Mouse (Mus musculus) embryonic facial prominence, embryonic 12.5 days (tissue): ENCODE measurements around the gene Atf7ip2. TPM values are rescaled to one million over a fixed set of nuclear protein-coding genes. Genes with fewer than 3 reads are reported as not detected.
"Not testable (repeated sequence)": the region's sequence is repeated elsewhere in the genome, so short reads cannot be mapped to it uniquely, and the experiment has no call there.

Experiments used
- ATAC-seq: fragments of 200-750 bp; cut with Nextera tagmentation; 2 replicates; pipeline ENCODE4 v1.8.0; 2017; ENCODE audit not compliant: insufficient number of reproducible peaks, insufficient read depth, low FRiP score, low TSS enrichment
- H3K27ac ChIP-seq: fragments of 300-500 bp; sonication (generic); 2 replicates; pipeline ENCODE4 v1.5.1; 2016; ENCODE audit warnings: mild to moderate bottlenecking
- H3K27me3 ChIP-seq: fragments of 300-500 bp; sonication (generic); 2 replicates; pipeline ENCODE4 v1.6.1; 2016; ENCODE audit warnings: mild to moderate bottlenecking, moderate library complexity
- H3K36me3 ChIP-seq: fragments of 300-500 bp; sonication (generic); 2 replicates; pipeline ENCODE4 v1.6.1; 2016; ENCODE audit warnings: mild to moderate bottlenecking
- H3K4me1 ChIP-seq: fragments of 300-500 bp; sonication (generic); 2 replicates; pipeline ENCODE4 v1.6.1; 2016
- H3K4me2 ChIP-seq: fragments of 300-500 bp; sonication (generic); replicated peaks from 2 replicates; pipeline ENCODE4 v1.6.1; 2016; ENCODE audit warnings: mild to moderate bottlenecking, moderate library complexity
- H3K4me3 ChIP-seq: fragments of 300-500 bp; sonication (generic); 2 replicates; pipeline ENCODE4 v1.5.1; 2016; ENCODE audit warnings: mild to moderate bottlenecking
- H3K9ac ChIP-seq: fragments of 300-500 bp; sonication (generic); 2 replicates; pipeline ENCODE4 v1.6.1; 2016; ENCODE audit warnings: mild to moderate bottlenecking, moderate library complexity
- H3K9me3 ChIP-seq: fragments of 300-500 bp; sonication (generic); 2 replicates; pipeline ENCODE4 v1.6.1; 2016; ENCODE audit warnings: mild to moderate bottlenecking, moderate library complexity
- WGBS: fragments of 180-500 bp; shearing (Covaris S2); methylation state at CpG from one replicate; pipeline ENCODE4 v1.1.7; 2016; 5-methylcytosine and 5-hydroxymethylcytosine counted together
- polyA plus RNA-seq: library from polyadenylated mRNA; unstranded; fragments of >200 nt; fragmentation: Nextera tagmentation; extraction: Ambion mirVana; gene quantifications from 2 replicates; pipeline ENCODE4 v1.2.1, GENCODE M21; 2016

Atf7ip2 gene
- polyA plus RNA-seq, 1 experiment from 2014 or later = 1.7 TPM

DNA sequence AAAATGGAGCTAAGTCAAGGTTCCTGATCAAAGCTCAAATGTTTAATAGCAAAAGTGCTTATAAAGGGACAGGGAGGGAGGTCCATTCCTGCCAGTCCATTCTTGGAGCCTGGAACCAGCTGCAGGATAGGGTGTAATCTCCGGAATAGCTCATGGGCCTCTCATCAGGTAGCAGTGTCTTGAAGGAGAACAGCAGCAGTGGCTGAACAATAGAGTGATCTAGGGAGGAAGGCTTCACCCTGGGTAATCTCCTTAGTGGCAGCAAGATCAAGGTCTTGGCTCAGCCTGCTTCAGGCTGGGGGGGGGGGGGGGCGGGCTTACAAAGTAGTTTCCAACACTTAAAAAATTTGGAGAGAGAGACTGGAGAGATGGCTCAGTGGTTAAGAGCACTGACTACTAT, 34.8 kb downstream of the Atf7ip2 start:
- Histone ChIP-seq H3K9ac (no peak overlapping the region), H3K9me3 (no peaks in the 10 kb centered on the region), H3K4me3 (no peak overlapping the region), H3K27me3 (no peaks in the 10 kb centered on the region), H3K4me2 (no peak overlapping the region), H3K36me3 (no peaks in the 10 kb centered on the region), H3K27ac (no peak overlapping the region), H3K4me1 (no peaks in the 10 kb centered on the region)
- WGBS = 18% methylated on average over 2 of the region's 2 CpGs
- ATAC-seq = no peak

DNA sequence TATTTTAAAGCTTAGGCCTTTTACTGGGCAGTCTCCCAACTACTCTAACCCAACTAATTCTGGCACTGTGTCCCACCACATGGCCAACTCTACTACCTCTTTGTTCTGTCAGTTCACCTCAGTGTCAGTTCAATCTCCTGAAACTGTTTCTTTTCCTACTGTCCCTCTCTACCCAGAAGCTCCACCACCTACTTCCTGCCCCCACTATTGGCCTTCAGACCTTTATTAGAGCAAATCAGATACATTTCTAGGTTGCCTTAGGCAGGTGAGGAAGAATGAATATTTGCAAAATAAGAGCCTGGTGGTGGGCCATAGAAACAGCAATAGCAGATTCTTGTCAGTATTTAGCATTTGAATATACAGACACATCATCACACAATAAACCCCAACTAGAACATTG, 44.1 kb downstream of the Atf7ip2 start:
- no peak overlapping the region for H3K4me2 ChIP-seq
- ATAC-seq = no peak
- no peak overlapping the region for H3K27ac ChIP-seq
- no peaks in the 10 kb centered on the region for H3K9me3 ChIP-seq
- no peak overlapping the region for H3K9ac ChIP-seq
- H3K4me1 ChIP-seq = no peaks in the 10 kb centered on the region
- no peaks in the 10 kb centered on the region for H3K27me3 ChIP-seq
- no peaks in the 10 kb centered on the region for H3K36me3 ChIP-seq
- H3K4me3 ChIP-seq = no peak overlapping the region

DNA sequence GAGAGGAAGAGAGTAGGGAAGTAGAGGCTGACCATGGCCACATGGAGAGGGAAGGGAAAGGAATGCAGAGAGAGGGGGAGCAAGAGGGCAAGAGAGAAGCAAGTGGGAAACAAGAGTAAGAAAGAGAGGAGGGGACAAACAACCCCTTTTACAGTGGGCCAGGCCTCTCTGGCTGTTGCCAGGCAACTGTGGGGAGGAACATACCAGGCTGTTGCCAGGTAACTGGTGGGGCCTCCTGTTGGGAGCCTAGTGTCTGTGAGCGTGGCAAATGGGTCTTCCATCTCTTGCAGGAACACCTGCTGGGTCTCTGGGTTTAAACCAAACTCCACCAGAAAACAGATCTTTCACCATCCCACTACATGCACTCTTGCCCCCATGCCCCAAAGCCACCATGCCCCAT, 61.5 kb downstream of the Atf7ip2 start:
- 33% methylated on average over 1 of the region's 1 CpGs for WGBS
- H3K4me1 ChIP-seq = no peaks in the 10 kb centered on the region
- ATAC-seq = no peak
- H3K4me3 ChIP-seq = no peak overlapping the region
- no peak overlapping the region for H3K4me2 ChIP-seq
- H3K27me3 ChIP-seq = no peaks in the 10 kb centered on the region
- no peaks in the 10 kb centered on the region for H3K36me3 ChIP-seq
- no peak overlapping the region for H3K27ac ChIP-seq
- 0 out of 2 replicates have a peak, but pooled peaks cover 2% of the 10 kb centered on the region for H3K9me3 ChIP-seq
- no peak overlapping the region for H3K9ac ChIP-seq

DNA sequence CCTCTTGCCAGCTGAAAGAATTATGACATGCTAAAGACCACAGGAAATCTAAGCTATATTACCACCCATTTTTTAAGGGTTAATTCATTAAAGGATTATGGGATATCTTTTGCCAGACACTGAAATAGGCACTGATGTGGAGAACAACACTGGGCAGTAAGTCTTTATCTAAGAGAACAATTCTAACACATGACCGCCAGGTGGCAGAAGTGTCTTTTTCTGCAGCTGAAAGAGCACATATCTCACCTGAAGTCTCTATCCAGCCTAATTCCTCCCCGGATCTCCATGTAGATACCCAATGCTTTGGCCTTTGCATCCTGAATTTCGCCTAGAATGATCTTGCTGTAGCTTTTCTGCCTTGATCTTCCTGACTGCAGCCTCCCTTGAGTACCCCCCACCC, 79.7 kb downstream of the Atf7ip2 start:
- no peaks in the 10 kb centered on the region for H3K27me3 ChIP-seq
- 35% methylated on average over 3 of the region's 3 CpGs for WGBS
- no peaks in the 10 kb centered on the region for H3K36me3 ChIP-seq
- ATAC-seq = no peak
- H3K9ac ChIP-seq = no peak overlapping the region
- no peak overlapping the region for H3K27ac ChIP-seq
- H3K9me3 ChIP-seq = 0 out of 2 replicates have a peak, but pooled peaks cover 3% of the 10 kb centered on the region
- H3K4me2 ChIP-seq = no peak overlapping the region
- H3K4me1 ChIP-seq = no peaks in the 10 kb centered on the region
- no peak overlapping the region for H3K4me3 ChIP-seq

DNA sequence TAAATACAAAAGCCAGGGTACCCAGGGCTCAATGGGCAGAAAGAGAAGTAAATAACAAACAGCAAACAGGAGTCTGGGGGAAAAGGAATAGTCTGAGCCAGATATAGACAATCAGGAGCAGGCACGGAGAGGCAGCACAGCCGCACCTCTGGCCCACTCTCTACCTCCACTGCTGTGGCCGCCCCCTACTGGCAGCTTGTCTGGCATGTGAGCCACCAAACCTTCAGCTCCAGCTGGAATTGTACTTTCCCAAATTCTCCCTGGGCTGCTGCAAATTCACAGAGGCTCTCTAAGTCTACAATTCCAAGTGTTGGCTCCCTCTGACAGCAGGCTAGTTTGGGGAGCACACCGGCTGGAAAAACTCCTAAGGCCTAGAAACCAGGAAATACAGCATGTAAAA, 82.0 kb downstream of the Atf7ip2 start:
- Histone ChIP-seq H3K4me2 (no peak overlapping the region), H3K4me3 (no peak overlapping the region), H3K27ac (no peak overlapping the region), H3K27me3 (no peaks in the 10 kb centered on the region), H3K9me3 (0 out of 2 replicates have a peak, but pooled peaks cover 3% of the 10 kb centered on the region), H3K4me1 (no peaks in the 10 kb centered on the region), H3K36me3 (no peaks in the 10 kb centered on the region), H3K9ac (no peak overlapping the region)
- ATAC-seq = no peak
- 80% methylated on average over 4 of the region's 4 CpGs for WGBS

DNA sequence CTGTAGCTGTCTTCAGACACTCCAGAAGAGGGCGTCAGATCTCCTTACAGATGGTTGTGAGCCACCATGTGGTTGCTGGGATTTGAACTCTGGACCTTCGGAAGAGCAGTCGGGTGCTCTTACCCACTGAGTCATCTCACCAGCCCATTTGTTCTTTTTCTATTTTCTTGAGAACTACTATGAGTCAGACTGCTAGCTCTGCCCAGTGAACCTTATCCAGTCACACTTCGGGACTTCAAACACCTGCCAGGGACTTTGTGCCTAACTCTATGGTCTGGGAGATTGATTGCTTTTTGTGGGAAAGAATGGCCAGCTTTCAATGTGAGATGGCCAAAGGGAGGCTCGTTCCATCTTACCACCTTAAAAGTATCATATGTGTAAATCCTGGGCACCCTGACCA, 84.3 kb downstream of the Atf7ip2 start:
- not testable (repeated sequence) for H3K4me1 ChIP-seq, H3K9me3 ChIP-seq, H3K27ac ChIP-seq, H3K27me3 ChIP-seq, H3K4me3 ChIP-seq, H3K9ac ChIP-seq, H3K36me3 ChIP-seq, ATAC-seq, H3K4me2 ChIP-seq
- 79% methylated on average over 5 of the region's 5 CpGs for WGBS

DNA sequence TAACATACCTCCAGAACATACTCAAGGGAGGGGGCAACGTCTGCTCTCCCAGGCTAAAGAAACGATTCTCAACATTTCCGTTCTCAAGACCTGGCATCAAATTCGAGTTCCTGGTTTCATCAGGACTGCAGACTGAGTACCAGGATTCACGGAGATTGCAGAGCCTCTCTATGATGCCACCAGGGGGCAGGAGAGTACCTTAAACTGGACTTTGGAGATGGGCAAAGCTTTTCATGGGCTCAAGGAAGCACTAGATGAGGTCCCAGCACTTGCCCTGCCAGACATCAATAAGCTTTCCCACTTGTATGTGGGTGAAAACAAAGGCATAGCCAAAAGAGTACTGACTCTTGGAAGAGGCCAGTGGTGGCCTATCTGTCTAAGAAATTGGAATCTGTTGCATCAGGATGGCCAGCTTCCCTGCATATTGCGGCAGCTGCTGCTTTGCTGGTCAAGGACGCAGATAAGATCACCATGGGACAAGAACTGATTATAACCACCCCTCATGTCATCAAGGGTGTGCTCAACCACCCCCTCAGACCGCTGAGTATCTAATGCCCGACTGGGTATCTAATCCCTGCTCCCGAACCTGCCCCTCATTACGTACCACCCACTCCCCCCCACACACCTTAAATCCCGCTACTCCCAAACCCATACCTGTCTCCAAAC, 87.9 kb downstream of the Atf7ip2 start:
- 48% methylated on average over 12 of the region's 12 CpGs for WGBS
- Histone ChIP-seq H3K4me3 (no peak overlapping the region), H3K27me3 (no peaks in the 10 kb centered on the region), H3K27ac (no peak overlapping the region), H3K9me3 (no peaks in the 10 kb centered on the region), H3K4me2 (no peak overlapping the region), H3K4me1 (no peaks in the 10 kb centered on the region), H3K9ac (no peak overlapping the region), H3K36me3 (no peaks in the 10 kb centered on the region)
- ATAC-seq = no peak

DNA sequence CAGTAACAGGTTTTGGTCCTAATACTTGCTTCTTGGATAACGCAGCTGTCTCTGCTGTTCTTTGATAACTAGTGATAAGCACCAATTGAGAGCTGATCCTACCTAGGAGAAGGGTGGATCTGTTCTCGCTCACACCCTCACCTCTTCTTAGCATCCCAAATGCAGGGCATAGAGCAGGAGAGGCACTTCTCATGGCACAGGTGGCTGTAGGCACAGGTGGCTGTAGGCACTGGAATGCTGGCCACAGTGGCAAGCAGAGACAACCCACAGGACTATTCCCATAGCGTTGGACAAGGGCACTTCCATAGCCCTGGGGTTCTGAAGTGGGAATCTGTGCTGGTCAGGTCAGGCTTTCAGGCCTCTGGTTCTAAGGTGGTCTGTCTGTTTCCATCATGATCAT, 89.4 kb downstream of the Atf7ip2 start:
- no peak overlapping the region for H3K9ac ChIP-seq
- 77% methylated on average over 3 of the region's 3 CpGs for WGBS
- ATAC-seq = no peak
- H3K4me1 ChIP-seq = no peaks in the 10 kb centered on the region
- no peak overlapping the region for H3K4me2 ChIP-seq
- H3K9me3 ChIP-seq = no peaks in the 10 kb centered on the region
- H3K27ac ChIP-seq = no peak overlapping the region
- H3K36me3 ChIP-seq = no peaks in the 10 kb centered on the region
- no peaks in the 10 kb centered on the region for H3K27me3 ChIP-seq
- H3K4me3 ChIP-seq = no peak overlapping the region

DNA sequence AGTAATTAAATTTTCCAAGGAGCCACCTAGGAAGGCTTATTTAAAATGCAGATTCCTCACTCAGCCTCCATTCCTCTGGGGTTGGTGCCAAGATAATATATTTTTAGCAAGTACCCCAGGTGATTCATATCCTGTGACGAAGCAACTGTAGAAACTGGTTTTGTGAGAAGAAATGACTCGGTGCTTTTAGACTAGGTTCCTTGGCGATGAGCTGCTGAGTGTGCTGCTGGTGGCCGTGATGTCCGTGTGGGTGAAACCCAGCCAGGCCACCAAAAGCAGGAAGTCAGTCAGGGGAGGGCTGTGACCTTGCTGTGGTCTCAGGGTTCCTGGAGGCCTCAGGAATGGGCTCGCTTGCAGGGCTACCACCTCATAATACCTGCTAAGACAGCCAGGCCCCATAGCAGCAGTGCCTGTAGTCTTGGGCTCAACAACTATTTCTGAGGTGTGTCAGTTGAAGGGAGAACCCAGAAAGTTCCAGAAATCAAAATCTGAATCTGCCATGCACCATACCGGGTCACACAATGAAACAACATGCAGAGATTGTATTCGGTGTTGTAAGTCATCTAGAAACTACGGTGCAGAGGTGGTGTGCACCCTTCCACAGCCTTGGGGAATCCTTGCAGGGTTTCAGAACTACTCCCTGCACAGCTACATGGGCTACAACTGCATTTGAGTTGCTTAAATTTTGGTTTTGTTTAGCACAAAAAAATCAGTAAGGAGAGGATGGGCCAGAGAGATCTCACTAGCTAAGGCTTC, 94.2 kb downstream of the Atf7ip2 start:
- H3K27ac ChIP-seq = no peak overlapping the region
- 86% methylated on average over 9 of the region's 9 CpGs for WGBS

DNA sequence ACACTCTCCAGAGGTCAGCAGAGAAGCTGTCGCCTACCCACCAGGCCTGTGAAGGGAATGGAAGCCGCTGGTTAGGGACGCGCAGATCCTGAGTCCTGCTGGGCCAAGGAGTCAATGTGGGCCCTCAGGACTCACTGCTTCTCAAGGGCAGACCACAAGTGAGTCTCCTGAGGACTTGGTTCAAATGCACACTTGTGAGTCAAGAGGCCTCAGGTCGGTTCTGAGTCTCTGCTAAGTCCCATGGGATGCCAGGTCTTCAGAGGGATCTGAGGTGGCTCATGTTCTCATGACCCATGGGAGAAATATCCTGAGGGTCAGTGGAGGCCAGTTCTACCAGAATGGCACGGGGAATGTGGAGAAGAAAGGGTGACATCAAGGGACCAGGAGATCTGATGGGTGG, 95.6 kb downstream of the Atf7ip2 start:
- no peak overlapping the region for H3K27ac ChIP-seq
- H3K4me3 ChIP-seq = no peak overlapping the region
- ATAC-seq = no peak
- 82% methylated on average over 6 of the region's 6 CpGs for WGBS
- no peaks in the 10 kb centered on the region for H3K4me1 ChIP-seq
- no peaks in the 10 kb centered on the region for H3K36me3 ChIP-seq
- no peak overlapping the region for H3K9ac ChIP-seq
- H3K27me3 ChIP-seq = no peaks in the 10 kb centered on the region
- H3K9me3 ChIP-seq = no peaks in the 10 kb centered on the region
- no peak overlapping the region for H3K4me2 ChIP-seq

More for the DNA sequence above, 94.2 kb downstream of the Atf7ip2 start:
- no peak overlapping the region for H3K4me3 ChIP-seq
- no peak overlapping the region for H3K9ac ChIP-seq
- no peak overlapping the region for H3K4me2 ChIP-seq
- no peaks in the 10 kb centered on the region for H3K9me3 ChIP-seq
- H3K4me1 ChIP-seq = no peaks in the 10 kb centered on the region
- H3K36me3 ChIP-seq = no peaks in the 10 kb centered on the region
- no peak for ATAC-seq
- no peaks in the 10 kb centered on the region for H3K27me3 ChIP-seq

DNA sequence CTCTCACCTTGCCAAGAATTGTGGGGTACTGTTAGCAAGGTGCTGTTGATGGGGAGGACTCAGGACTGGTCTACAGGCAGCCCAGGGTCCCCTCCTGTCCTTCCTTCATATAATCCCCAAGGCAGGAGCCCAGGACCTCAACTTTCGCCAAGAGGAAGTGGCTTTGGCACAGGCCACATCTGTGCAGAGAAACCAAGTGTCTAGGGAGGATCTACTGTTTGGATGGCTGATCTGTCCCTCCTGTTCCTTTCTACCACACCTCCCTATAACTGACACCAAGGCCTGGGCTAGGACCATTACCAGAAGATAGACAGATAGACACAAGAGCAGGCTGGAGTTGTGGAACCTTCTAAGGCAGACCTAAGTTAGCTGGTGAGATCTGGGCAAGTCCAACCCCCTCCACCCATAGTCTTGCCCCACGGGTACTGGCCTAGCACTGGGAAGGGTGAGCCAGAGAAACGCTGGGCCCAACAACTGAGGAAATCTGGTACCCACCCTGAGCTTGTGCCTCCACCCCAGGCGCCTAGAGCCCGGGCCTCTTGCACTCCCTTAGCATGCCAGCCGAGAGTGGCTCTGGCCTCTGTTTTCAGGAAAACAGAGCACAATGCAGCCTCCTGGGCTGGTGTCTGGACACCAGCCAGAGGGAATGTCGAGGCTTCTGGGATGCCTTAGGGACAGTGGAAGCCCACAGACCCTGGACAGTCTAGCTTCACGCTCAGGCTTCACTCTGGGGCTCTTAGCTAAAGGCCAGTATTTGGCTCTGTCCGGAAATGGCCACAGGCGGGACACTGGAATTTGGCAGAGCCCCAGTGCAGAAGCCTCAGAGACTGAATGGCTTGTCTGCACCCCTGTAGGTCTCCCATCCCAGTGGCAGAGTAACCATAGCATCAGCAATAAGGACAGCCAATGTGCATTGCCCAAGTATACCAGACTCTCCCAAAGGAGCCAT, 105.5 kb downstream of the Atf7ip2 start:
- WGBS = 84% methylated on average over 10 of the region's 10 CpGs
- Histone ChIP-seq H3K4me3 (no peak overlapping the region), H3K27me3 (no peaks in the 10 kb centered on the region), H3K9ac (no peak overlapping the region), H3K27ac (no peak overlapping the region), H3K4me2 (no peak overlapping the region), H3K4me1 (no peaks in the 10 kb centered on the region), H3K9me3 (no peaks in the 10 kb centered on the region), H3K36me3 (no peaks in the 10 kb centered on the region)
- no peak for ATAC-seq
